Mouse (Mus musculus) intestine, embryonic 14.5 days (tissue): Measurements from ENCODE around the gene Erich3. TPM values are rescaled to one million over a fixed set of nuclear protein-coding genes. Genes with fewer than 3 reads are reported as not detected.

Experiments used
- ATAC-seq: fragments of 200-750 bp; cut with Nextera tagmentation; replicated peaks from 2 replicates; pipeline ENCODE4 v1.8.0; 2017; ENCODE audit warnings: low read depth, moderate number of reproducible peaks, moderate TSS enrichment, moderate library complexity; ENCODE audit not compliant: low FRiP score, low TSS enrichment
- DNase-seq: peaks from one replicate; pipeline ENCODE4 v3.0.0-alpha.2; 2018; ENCODE audit warnings: low spot score
- H3K27ac ChIP-seq: fragments of 300-500 bp; sonication (generic); 2 replicates; pipeline ENCODE4 v1.5.1; 2014; ENCODE audit warnings: low read depth, mild to moderate bottlenecking, control low read depth
- H3K27me3 ChIP-seq: fragments of 300-500 bp; sonication (generic); replicated peaks from 2 replicates; pipeline ENCODE4 v1.6.1; 2014; ENCODE audit warnings: low read length, control low read depth; ENCODE audit not compliant: control insufficient read depth, insufficient read depth
- H3K36me3 ChIP-seq: fragments of 300-500 bp; sonication (generic); 2 replicates; pipeline ENCODE4 v1.6.1; 2014; ENCODE audit warnings: low read length, control low read depth; ENCODE audit not compliant: control insufficient read depth, insufficient read depth
- H3K4me1 ChIP-seq: fragments of 300-500 bp; sonication (generic); replicated peaks from 2 replicates; pipeline ENCODE4 v1.6.1; 2014; ENCODE audit warnings: low read length, control low read depth, mixed read lengths; ENCODE audit not compliant: control insufficient read depth, insufficient read depth
- H3K4me2 ChIP-seq: fragments of 300-500 bp; sonication (generic); 2 replicates; pipeline ENCODE4 v1.6.1; 2014; ENCODE audit warnings: low read length
- H3K4me3 ChIP-seq: fragments of 300-500 bp; sonication (generic); 2 replicates; pipeline ENCODE4 v1.5.1; 2014; ENCODE audit warnings: low read depth, low read length, control low read depth, mixed read lengths
- H3K9ac ChIP-seq: fragments of 300-500 bp; sonication (generic); 2 replicates; pipeline ENCODE4 v1.6.1; 2014; ENCODE audit warnings: mild to moderate bottlenecking, low read length
- H3K9me3 ChIP-seq: fragments of 300-500 bp; sonication (generic); 2 replicates; pipeline ENCODE4 v1.6.1; 2016; ENCODE audit warnings: low read length, control low read depth; ENCODE audit not compliant: control insufficient read depth
- WGBS: fragments of 180-500 bp; shearing (Covaris S2); extraction: QIAGEN DNeasy Blood & Tissue Kit; methylation state at CpG from one replicate; pipeline ENCODE4 v1.1.7; 2014; 5-methylcytosine and 5-hydroxymethylcytosine counted together
- polyA plus RNA-seq: library from polyadenylated mRNA; unstranded; fragments of >200 nt; fragmentation: Nextera tagmentation; extraction: Ambion mirVana; gene quantifications from 2 replicates; pipeline ENCODE4 v1.2.1, GENCODE M21; 2014

Erich3 gene
- polyA plus RNA-seq, 1 experiment from 2014 or later, result 0.09 TPM

DNA sequence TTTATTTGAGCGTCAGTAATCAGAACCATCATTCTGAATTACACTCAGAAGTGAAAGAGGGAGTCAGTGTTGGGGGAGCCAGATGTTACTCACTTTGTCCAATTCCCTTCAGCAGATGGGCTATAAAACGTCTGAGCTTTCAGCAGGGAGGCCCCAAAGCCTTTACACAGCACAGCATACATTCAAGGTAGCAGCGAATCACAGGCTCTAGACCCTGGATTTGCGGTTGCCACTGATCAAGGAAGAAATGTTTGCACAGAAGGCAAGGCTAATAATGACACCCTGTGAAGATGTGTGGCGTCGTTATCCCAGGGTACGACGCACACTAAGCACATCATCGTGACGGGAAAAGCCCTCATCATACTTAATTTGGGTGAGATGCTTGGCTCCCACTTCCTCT lies 67.8 kb downstream of the Erich3 start:
- no peak overlapping the region for H3K4me2 ChIP-seq
- H3K27me3 ChIP-seq, result no peaks in the 10 kb centered on the region
- H3K9ac ChIP-seq, result no peak overlapping the region
- H3K27ac ChIP-seq, result no peak overlapping the region
- H3K4me1 ChIP-seq, result no peaks in the 10 kb centered on the region
- no peaks in the 10 kb centered on the region for H3K9me3 ChIP-seq
- WGBS, result 70% methylated on average over 10 of the region's 10 CpGs
- ATAC-seq (no peak), DNase-seq (no peak)
- no peaks in the 10 kb centered on the region for H3K36me3 ChIP-seq
- H3K4me3 ChIP-seq, result no peak overlapping the region

DNA sequence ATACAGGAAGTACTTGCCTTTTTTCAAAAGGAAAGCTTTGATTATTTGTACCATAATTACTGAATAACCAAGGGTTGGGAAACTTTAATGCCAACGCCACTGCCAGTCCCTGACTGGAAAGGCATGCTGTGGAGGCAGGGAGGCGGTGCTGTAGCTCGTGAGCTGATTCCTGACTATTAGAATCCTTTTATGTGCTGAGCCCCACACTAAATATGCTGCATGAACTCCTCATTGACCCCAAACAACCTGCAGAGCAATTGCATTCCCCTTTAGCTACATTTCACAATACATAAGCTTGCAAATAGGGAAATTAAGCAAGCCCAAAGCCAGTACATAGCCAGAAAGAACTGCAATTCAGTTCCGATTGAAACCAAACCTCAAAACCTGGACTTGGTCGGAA lies 77.8 kb downstream of the Erich3 start:
- H3K4me3 ChIP-seq, result no peak overlapping the region
- H3K36me3 ChIP-seq, result no peaks in the 10 kb centered on the region
- no peaks in the 10 kb centered on the region for H3K9me3 ChIP-seq
- H3K4me1 ChIP-seq, result no peaks in the 10 kb centered on the region
- 74% methylated on average over 5 of the region's 5 CpGs for WGBS
- no peak overlapping the region for H3K4me2 ChIP-seq
- no peak for ATAC-seq
- no peak overlapping the region for H3K27ac ChIP-seq
- H3K9ac ChIP-seq, result no peak overlapping the region
- H3K27me3 ChIP-seq, result no peaks in the 10 kb centered on the region
- no peak for DNase-seq

DNA sequence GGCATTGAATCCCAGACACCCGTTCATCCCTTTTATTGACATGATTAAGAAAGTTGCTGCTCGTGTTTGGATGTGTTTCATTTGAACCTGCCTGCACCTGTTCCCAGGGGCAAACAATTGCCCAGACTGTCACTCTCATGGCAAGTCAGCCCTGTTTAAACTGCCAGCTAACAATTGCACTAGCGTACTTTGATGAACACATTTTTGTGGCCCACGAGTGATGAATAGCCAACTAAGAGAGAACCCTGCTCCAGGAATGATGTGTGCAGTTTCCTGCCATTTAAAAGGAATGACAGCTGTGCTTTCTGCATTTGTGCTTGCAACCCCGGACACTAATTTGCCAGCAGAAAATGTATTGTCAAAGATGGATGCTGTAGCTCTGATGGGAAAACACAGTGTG lies 79.3 kb downstream of the Erich3 start:
- no peaks in the 10 kb centered on the region for H3K9me3 ChIP-seq
- DNase-seq (no peak), ATAC-seq (no peak)
- no peak overlapping the region for H3K4me3 ChIP-seq
- H3K27me3 ChIP-seq, result no peaks in the 10 kb centered on the region
- H3K36me3 ChIP-seq, result no peaks in the 10 kb centered on the region
- no peak overlapping the region for H3K27ac ChIP-seq
- 70% methylated on average over 5 of the region's 5 CpGs for WGBS
- no peak overlapping the region for H3K4me2 ChIP-seq
- H3K9ac ChIP-seq, result no peak overlapping the region
- no peaks in the 10 kb centered on the region for H3K4me1 ChIP-seq

DNA sequence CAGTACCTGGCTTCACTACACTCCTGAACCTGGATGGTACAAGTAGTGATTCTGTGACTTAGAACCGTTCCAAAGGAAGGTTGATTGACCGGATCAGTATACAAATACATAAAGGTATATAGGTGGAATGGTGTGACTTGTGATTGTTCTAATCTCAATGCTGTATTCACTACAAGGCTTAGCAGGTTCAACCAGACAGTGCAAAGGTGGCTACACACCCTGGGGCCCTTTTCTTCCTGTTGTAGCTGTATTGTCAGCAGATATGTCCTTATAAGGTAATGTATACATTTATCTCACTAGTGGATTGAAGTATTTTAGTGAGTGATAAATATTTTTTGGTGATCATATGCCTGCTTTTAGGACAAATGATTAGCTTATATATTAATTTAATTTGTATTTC lies 80.7 kb downstream of the Erich3 start:
- Histone ChIP-seq H3K4me2 (no peak overlapping the region), H3K9me3 (no peaks in the 10 kb centered on the region), H3K27me3 (no peaks in the 10 kb centered on the region), H3K4me1 (no peaks in the 10 kb centered on the region), H3K4me3 (no peak overlapping the region), H3K36me3 (no peaks in the 10 kb centered on the region), H3K9ac (no peak overlapping the region), H3K27ac (no peak overlapping the region)
- 94% methylated on average over 2 of the region's 2 CpGs for WGBS
- DNase-seq, result no peak
- no peak for ATAC-seq

DNA sequence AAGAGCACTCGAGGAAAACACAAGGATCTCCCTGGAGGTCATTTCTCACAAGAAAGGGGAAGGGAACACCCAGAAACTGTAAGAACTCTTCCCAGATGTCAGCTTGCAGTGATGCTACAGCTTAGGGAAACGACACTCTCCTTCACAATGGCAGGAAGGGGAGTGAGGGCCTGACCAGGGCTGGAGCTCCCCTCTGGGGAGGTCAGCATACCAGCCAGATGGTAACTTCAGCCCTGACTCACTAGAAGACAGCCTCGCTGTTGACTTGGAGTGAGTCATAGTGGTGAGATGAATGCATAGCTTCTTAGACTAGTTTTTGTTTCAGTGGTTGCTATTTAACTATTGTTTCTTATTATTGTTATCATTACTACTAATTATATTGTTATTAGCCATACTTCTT lies 90.8 kb downstream of the Erich3 start:
- H3K27me3 ChIP-seq, result no peaks in the 10 kb centered on the region
- no peak overlapping the region for H3K4me3 ChIP-seq
- no peaks in the 10 kb centered on the region for H3K36me3 ChIP-seq
- no peak for ATAC-seq
- no peak overlapping the region for H3K4me2 ChIP-seq
- H3K4me1 ChIP-seq, result no peaks in the 10 kb centered on the region
- WGBS, result 50% methylated on average over 3 of the region's 3 CpGs
- no peaks in the 10 kb centered on the region for H3K9me3 ChIP-seq
- DNase-seq, result peak; percentile 41
- H3K9ac ChIP-seq, result no peak overlapping the region
- no peak overlapping the region for H3K27ac ChIP-seq

DNA sequence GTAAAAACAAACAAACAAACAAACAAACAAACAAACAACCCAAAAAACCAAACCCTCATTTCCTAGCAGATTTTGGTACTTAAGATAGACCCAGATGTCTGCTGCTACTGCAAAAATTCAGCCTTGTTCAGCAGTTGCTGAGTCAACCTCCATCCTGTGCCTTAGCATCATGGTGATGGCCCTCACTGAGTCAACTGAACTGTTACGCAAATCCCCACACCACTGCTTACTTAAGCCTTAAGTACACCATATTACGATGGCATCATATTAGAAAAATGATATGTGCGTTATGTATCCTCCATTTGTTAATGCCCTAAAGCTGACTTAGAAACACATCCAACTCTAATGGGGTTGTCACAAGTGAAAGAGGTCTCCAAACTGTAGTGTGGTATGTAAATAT lies 91.6 kb downstream of the Erich3 start:
- Histone ChIP-seq H3K9ac (no peak overlapping the region), H3K9me3 (no peaks in the 10 kb centered on the region), H3K4me1 (no peaks in the 10 kb centered on the region), H3K4me3 (no peak overlapping the region), H3K27ac (no peak overlapping the region), H3K27me3 (no peaks in the 10 kb centered on the region), H3K36me3 (no peaks in the 10 kb centered on the region), H3K4me2 (no peak overlapping the region)
- DNase-seq, result peak; percentile 4
- ATAC-seq, result no peak
- 89% methylated on average over 3 of the region's 3 CpGs for WGBS

DNA sequence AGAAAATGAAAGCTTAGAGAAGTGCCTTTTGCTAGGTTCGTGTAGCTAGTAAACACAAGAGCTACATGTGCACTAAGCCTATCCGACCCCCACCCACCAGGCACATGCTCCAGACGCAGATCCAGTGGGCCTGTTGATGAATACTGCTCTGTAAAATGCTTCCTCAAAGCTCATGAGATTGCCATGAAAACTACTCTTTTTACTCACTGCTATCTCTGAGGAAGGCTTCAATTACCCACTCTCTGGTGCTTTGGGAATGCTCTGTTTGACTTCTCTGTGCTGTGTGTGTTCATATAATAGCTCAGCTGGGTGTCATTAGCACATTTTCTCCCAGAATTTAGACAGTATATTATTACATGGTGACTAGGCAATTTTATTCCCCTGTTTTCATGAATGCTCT lies 94.4 kb downstream of the Erich3 start:
- H3K4me1 ChIP-seq, result no peaks in the 10 kb centered on the region
- no peak overlapping the region for H3K4me3 ChIP-seq
- whole genome bisulfite sequencing, result 69% methylated on average over 3 of the region's 3 CpGs
- no peaks in the 10 kb centered on the region for H3K9me3 ChIP-seq
- DNase-seq (no peak), ATAC-seq (no peak)
- H3K36me3 ChIP-seq, result no peaks in the 10 kb centered on the region
- H3K27me3 ChIP-seq, result no peaks in the 10 kb centered on the region
- H3K9ac ChIP-seq, result no peak overlapping the region
- H3K27ac ChIP-seq, result no peak overlapping the region
- H3K4me2 ChIP-seq, result no peak overlapping the region

DNA sequence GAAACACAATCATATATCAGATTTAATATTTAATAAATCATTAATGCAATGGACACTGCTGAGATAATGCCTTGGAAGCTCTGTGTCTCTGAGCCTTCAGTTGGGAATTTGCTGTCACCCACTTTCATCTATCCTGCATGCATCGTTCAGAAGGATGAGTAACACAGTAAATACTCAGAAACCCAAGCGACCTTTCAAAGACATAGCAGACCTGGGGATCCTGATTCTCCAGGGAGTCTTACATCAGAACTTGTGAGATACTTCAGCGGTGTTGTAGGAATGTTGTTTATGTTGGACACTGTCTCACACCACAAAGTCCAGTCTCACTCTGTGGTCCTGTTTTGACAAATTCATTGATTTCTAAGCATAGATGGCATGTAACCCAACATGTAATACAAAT lies 97.4 kb downstream of the Erich3 start:
- Histone ChIP-seq H3K27me3 (no peaks in the 10 kb centered on the region), H3K4me2 (no peak overlapping the region), H3K4me1 (no peaks in the 10 kb centered on the region), H3K9me3 (no peaks in the 10 kb centered on the region), H3K36me3 (no peaks in the 10 kb centered on the region), H3K4me3 (no peak overlapping the region), H3K27ac (no peak overlapping the region), H3K9ac (no peak overlapping the region)
- 60% methylated on average over 3 of the region's 3 CpGs for WGBS
- no peak for DNase-seq
- no peak for ATAC-seq

DNA sequence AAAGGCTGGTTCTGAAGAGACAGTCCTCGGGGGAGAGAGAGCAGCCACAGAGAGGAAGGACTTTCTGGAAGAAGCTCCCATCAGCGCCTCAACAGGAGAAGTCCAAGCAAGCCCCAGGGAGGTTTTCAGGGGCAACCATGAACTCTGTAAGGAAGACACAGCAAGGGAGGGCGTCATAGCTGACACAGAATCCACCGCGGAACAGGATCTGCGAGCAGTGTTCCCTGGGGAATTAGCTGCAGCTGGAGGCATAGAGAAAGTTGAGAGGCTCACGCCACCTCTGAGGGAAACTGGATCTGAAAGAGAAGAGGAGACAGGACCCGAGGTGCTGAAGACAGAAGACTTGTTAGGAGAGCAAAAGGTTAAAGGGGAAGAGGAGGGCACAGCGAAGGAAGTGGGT lies 99.7 kb downstream of the Erich3 start:
- H3K4me3 ChIP-seq, result no peak overlapping the region
- H3K9ac ChIP-seq, result no peak overlapping the region
- no peak overlapping the region for H3K4me2 ChIP-seq
- H3K27ac ChIP-seq, result no peak overlapping the region
- peak; percentile 48 for DNase-seq
- ATAC-seq, result no peak
- no peaks in the 10 kb centered on the region for H3K9me3 ChIP-seq
- H3K27me3 ChIP-seq, result no peaks in the 10 kb centered on the region
- H3K36me3 ChIP-seq, result no peaks in the 10 kb centered on the region
- H3K4me1 ChIP-seq, result no peaks in the 10 kb centered on the region
- WGBS, result 59% methylated on average over 9 of the region's 9 CpGs
